Mouse (Mus musculus) heart, postnatal 0 days (tissue): ENCODE measurements around the gene Gxylt1.

Experiments used
- CTCF ChIP-seq: IDR thresholded peaks from 2 replicates; pipeline ENCODE4 v1.5.1; 2016; ENCODE audit warnings: antibody characterized with exemption, control low read depth, low read depth
- EP300 ChIP-seq: IDR thresholded peaks from 2 replicates; pipeline ENCODE4 v1.6.1; 2016; ENCODE audit warnings: antibody characterized with exemption, low read depth

GRCm38 (mm10) chr15:93274679-93275583 is at the start of gene Gxylt1:
- TF ChIP-seq CTCF = no peak
- no peak for TF ChIP-seq EP300
